Mouse (Mus musculus) brain, adult 2 months (tissue): Measurements from ENCODE around the gene Apod.
A peak's percentile ranks its signal among the peaks of the same experiment; 100 is the strongest.
"Not testable (repeated sequence)": the region's sequence is repeated elsewhere in the genome, so short reads cannot be mapped to it uniquely, and the experiment has no call there.

ENCODE experiments used
- DNase-seq: peaks from one replicate; pipeline ENCODE4 v3.0.0; 2011; ENCODE audit warnings: low read depth, low spot score

The Apod gene

GRCm38 (mm10) chr16:31321501-31321900, 6.9 kb upstream of the Apod start:
- no peak for DNase-seq

- DNase-seq = no peak
Measured at GRCm38 (mm10) chr16:31320954-31321353, 6.3 kb upstream of the Apod start.

- DNase-seq = not testable (repeated sequence)
Measured at GRCm38 (mm10) chr16:31319723-31320122, 5.1 kb upstream of the Apod start.

GRCm38 (mm10) chr16:31319316-31319715, 4.7 kb upstream of the Apod start:
- no peak for DNase-seq

GRCm38 (mm10) chr16:31318418-31318817, 3.8 kb upstream of the Apod start:
- DNase-seq = no peak

- DNase-seq = peak; percentile 43
Measured at GRCm38 (mm10) chr16:31316246-31317143, 1.9 kb upstream of the Apod start.

GRCm38 (mm10) chr16:31315294-31315693, 686 bp upstream of the Apod start:
- DNase-seq = peak; percentile 62

- DNase-seq = no peak
Measured at GRCm38 (mm10) chr16:31313611-31314010, 997 bp downstream of the Apod start.

GRCm38 (mm10) chr16:31312296-31312695, 2.3 kb downstream of the Apod start:
- peak; percentile 82 for DNase-seq

GRCm38 (mm10) chr16:31305199-31305919, 9.2 kb downstream of the Apod start:
- no peak for DNase-seq

- peak; percentile 19 for DNase-seq
Measured at GRCm38 (mm10) chr16:31303276-31303675, 11.3 kb downstream of the Apod start.

GRCm38 (mm10) chr16:31300883-31301532, 13.6 kb downstream of the Apod start:
- no peak for DNase-seq

GRCm38 (mm10) chr16:31300467-31300866, 14.1 kb downstream of the Apod start:
- DNase-seq = no peak

GRCm38 (mm10) chr16:31299960-31300353, 14.7 kb downstream of the Apod start:
- no peak for DNase-seq

GRCm38 (mm10) chr16:31299164-31299959, 15.2 kb downstream of the Apod start:
- DNase-seq = peak; percentile 31

- no peak for DNase-seq
Measured at GRCm38 (mm10) chr16:31297113-31297512, 17.5 kb downstream of the Apod start.

GRCm38 (mm10) chr16:31293761-31294160, 20.8 kb downstream of the Apod start:
- peak; percentile 16 for DNase-seq

- DNase-seq = peak; percentile 68
Measured at GRCm38 (mm10) chr16:31290751-31291365, 23.8 kb downstream of the Apod start.

- DNase-seq = peak; percentile 94
Measured at GRCm38 (mm10) chr16:31290281-31290680, 24.3 kb downstream of the Apod start.

- peak; percentile 85 for DNase-seq
Measured at GRCm38 (mm10) chr16:31287712-31288111, 26.9 kb downstream of the Apod start.
